Mouse (Mus musculus) megakaryocyte, embryonic 14.5 days (primary cell): Measurements from ENCODE around the gene Emc10. TPM values are rescaled to one million over a fixed set of nuclear protein-coding genes. Genes with fewer than 3 reads are reported as not detected.

Source experiments
- H3K27me3 ChIP-seq: replicated peaks from 2 replicates; pipeline ENCODE3; 2012; ENCODE audit warnings: inconsistent platforms
- H3K36me3 ChIP-seq: replicated peaks from 2 replicates; pipeline ENCODE3; 2012; ENCODE audit warnings: low read length, inconsistent platforms, mixed read lengths
- H3K4me1 ChIP-seq: 2 replicates; pipeline ENCODE4 v1.6.1; 2012; ENCODE audit warnings: inconsistent platforms
- H3K4me3 ChIP-seq: replicated peaks from 2 replicates; pipeline ENCODE3; 2012; ENCODE audit warnings: moderate library complexity, mild to moderate bottlenecking, inconsistent platforms
- H3K9me3 ChIP-seq: 2 replicates; pipeline ENCODE4 v1.6.1; 2012; ENCODE audit warnings: inconsistent platforms
- FLI1 ChIP-seq: IDR thresholded peaks from 2 replicates; pipeline ENCODE4 v1.6.1; 2012; ENCODE audit warnings: low read length, inconsistent platforms, mixed read lengths
- GATA1 ChIP-seq: IDR thresholded peaks from 3 replicates; pipeline ENCODE4 v1.6.1; 2012; ENCODE audit warnings: mixed read lengths, low read length, inconsistent platforms, borderline replicate concordance
- polyA plus RNA-seq: library from polyadenylated mRNA; stranded (reverse); fragments of >175 nt; gene quantifications from 2 replicates; pipeline ENCODE4 v1.2.3, GENCODE M21; 2012; ENCODE audit warnings: low replicate concordance; ENCODE audit not compliant: insufficient read depth

Emc10 gene
- polyA plus RNA-seq, 1 experiment = 156 TPM

DNA sequence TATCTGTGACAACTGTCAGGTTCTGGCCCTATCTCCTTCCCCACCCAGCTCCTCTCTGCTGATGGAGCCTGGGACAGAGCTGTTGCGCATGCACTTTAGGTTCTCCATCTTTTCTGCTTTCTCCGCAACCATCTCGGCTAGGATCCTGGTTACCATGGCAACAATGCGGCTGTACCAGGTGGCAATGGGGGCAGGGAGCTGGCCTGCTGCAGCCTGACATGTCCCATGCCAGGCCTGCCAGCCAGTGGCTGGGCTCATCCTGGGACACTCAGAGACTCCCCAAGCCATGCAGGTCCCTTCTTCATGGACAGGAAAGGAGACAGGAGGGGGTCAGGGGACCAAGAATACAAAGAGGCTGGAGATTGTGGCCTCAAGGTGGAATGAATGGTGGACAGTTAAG lies 31.8 kb downstream of the Emc10 start:
- peaks cover 43% of the 10 kb centered on the region for H3K4me1 ChIP-seq
- H3K36me3 ChIP-seq = peaks cover 7% of the 10 kb centered on the region
- H3K4me3 ChIP-seq = no peak overlapping the region
- H3K27me3 ChIP-seq = peaks cover 65% of the 10 kb centered on the region
- peaks cover 15% of the 10 kb centered on the region for H3K9me3 ChIP-seq
- TF ChIP-seq GATA1 (no peak), FLI1 (no peak)

DNA sequence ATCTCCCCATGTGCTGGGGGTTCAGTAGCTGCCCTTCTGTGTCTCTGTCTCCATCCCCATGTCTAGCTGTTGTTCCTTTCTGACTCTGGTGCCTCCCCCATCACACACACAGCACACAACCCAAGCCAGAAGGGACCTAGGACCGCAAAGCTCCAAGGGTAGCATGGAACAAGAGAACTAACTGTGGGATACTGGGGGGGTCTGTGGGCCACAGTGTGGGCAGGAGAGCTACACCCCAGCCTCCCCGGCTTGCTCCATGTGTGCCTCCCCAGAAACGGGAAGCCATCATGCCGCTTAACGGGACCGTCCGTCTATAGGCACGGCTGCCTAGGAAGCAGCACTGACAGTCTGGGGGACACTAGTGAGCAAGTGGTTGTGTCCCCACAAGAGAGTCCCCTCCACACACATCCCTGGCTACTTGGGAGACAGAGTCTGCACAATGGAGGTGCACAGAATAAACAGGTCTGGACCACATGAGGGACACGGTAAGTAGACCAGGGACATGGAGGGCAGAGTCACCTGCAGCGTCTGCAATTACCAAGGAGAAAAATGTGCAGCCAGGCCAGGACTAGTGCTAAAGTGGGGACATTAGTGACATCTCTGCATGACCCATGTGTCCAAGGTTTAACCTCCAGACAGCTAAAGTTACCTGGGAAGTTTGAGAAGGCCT lies 32.6 kb downstream of the Emc10 start:
- TF ChIP-seq GATA1 (no peak), FLI1 (no peak)
- Histone ChIP-seq H3K4me1 (peaks cover 35% of the 10 kb centered on the region), H3K36me3 (no peaks in the 10 kb centered on the region), H3K4me3 (no peak overlapping the region), H3K9me3 (peaks cover 17% of the 10 kb centered on the region), H3K27me3 (peaks cover 74% of the 10 kb centered on the region)

DNA sequence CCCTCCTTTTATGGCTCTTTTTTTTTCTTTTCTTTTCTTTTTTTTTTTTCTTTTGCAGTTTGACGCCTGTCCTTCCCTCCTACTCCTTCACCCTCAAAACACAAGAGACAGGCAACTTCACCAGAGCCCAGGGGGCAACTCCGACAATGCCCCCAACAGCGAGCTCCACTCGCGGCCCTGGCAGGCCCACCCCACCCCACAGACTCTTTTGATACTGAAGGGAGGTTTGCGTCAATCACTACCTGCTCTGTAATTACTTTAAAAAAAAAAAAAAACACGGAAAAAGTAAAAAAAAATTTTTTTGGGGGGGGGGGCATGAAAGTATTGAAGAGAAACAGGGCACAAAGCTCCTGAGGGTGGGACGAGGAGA lies 33.3 kb downstream of the Emc10 start:
- peaks cover 29% of the 10 kb centered on the region for H3K4me1 ChIP-seq
- H3K36me3 ChIP-seq = no peaks in the 10 kb centered on the region
- peaks cover 77% of the 10 kb centered on the region for H3K27me3 ChIP-seq
- TF ChIP-seq GATA1 (no peak), FLI1 (no peak)
- peaks cover 23% of the 10 kb centered on the region for H3K9me3 ChIP-seq
- no peak overlapping the region for H3K4me3 ChIP-seq

DNA sequence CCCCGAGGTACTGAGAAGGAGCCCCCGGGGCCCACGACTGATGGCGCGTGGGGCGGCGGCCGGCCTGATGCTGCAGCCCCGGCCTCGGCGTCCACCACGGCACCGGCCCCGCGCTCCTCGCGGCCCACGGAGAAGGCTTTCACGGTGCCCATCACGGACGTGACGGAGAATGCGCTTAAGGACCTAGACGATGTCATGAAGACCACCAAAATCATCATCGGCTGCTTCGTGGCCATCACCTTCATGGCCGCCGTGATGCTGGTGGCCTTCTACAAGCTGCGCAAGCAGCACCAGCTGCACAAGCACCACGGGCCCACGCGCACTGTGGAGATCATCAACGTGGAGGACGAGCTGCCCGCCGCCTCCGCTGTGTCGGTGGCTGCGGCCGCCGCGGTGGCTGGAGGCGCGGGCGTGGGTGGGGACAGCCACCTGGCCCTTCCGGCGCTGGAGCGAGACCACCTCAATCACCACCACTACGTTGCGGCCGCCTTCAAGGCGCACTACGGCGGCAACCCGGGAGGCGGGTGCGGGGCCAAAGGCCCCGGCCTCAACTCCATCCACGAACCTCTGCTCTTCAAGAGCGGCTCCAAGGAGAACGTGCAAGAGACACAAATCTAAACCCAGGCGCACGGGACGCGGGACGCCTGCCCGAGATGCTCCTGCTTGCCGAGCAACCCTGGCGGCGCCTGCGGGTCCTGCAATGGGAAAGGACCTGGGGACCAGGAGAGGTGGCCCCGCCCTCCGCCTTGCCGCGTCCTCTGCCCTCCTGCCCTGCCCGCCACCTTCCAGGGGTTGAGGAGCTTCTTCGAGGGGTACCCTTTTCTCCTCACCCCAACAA lies 33.9 kb downstream of the Emc10 start:
- Histone ChIP-seq H3K27me3 (peaks cover 83% of the 10 kb centered on the region), H3K4me1 (peaks cover 23% of the 10 kb centered on the region; the same call in 1 of the 2 replicates), H3K36me3 (no peaks in the 10 kb centered on the region), H3K9me3 (peaks cover 24% of the 10 kb centered on the region), H3K4me3 (peak overlapping the region; percentile 7)
- TF ChIP-seq FLI1 (no peak), GATA1 (no peak)

DNA sequence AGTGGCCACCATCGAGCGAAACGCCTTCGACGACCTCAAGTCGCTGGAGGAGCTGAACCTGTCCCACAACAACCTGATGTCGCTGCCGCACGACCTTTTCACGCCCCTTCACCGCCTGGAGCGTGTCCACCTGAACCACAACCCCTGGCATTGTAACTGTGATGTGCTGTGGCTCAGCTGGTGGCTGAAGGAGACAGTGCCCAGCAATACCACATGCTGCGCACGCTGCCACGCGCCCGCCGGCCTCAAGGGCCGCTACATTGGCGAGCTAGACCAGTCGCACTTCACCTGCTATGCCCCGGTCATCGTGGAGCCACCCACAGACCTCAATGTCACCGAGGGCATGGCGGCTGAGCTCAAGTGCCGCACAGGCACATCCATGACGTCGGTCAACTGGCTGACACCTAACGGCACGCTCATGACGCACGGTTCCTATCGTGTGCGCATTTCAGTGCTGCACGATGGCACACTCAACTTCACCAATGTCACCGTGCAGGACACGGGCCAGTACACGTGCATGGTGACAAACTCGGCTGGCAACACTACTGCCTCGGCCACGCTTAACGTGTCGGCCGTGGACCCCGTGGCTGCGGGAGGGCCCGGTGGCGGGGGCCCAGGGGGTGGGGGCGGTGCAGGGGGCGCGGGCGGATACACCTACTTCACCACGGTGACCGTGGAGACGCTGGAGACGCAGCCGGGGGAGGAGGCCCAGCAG lies 34.7 kb downstream of the Emc10 start:
- Histone ChIP-seq H3K4me1 (peaks cover 16% of the 10 kb centered on the region; the same call in 1 of the 2 replicates), H3K4me3 (peak overlapping the region; percentile 79), H3K27me3 (peaks cover 91% of the 10 kb centered on the region), H3K36me3 (no peaks in the 10 kb centered on the region), H3K9me3 (peaks cover 24% of the 10 kb centered on the region)
- TF ChIP-seq GATA1 = no peak
- TF ChIP-seq FLI1 = no peak

DNA sequence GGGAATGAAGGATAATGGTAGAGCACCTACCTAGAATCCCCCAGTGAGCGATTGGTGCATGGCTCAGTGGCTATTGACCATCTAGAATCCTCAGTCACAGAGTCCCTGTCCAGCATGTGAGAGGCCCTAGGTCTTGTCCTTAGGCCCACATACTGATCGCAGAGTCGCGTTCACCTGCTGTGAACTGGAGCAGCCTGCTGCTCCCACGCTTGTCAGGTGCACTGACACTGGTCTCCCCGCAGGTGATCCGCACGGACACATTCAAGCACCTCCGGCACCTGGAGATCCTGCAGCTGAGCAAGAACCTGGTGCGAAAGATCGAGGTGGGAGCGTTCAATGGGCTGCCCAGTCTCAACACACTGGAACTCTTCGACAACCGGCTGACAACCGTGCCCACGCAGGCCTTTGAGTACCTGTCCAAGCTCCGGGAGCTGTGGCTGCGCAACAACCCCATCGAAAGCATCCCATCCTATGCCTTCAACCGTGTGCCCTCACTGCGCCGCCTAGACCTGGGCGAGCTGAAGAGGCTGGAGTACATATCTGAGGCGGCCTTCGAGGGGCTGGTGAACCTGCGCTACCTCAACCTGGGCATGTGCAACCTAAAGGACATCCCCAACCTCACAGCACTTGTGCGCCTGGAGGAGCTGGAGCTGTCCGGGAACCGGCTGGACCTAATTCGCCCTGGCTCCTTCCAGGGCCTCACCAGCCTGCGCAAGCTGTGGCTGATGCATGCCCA lies 35.4 kb downstream of the Emc10 start:
- Histone ChIP-seq H3K27me3 (peaks cover 91% of the 10 kb centered on the region), H3K9me3 (peaks cover 24% of the 10 kb centered on the region), H3K36me3 (no peaks in the 10 kb centered on the region), H3K4me3 (no peak overlapping the region), H3K4me1 (peaks cover 13% of the 10 kb centered on the region; the same call in 1 of the 2 replicates)
- no peak for TF ChIP-seq GATA1
- no peak for TF ChIP-seq FLI1

DNA sequence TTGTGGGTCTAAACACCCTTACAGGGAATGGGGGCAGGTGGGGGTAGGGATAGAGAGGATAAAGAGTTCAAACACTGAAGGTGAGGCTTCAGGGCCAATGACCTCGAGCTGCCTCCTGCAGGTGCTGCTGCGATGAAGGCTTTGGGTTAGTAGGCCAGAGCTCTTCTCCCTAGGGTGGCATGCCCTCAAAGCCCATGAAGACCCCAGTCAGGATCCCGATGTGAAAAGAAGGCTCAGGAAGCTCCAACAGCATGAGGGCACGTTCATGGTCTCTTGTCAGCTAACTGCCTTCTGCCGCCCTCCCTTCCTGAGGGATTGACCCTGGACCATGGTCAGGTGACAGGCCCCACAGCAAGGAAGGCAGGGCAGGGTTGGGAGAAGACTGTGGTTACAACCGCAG lies 36.3 kb downstream of the Emc10 start:
- peaks cover 89% of the 10 kb centered on the region for H3K27me3 ChIP-seq
- peaks cover 24% of the 10 kb centered on the region for H3K9me3 ChIP-seq
- no peak overlapping the region for H3K4me3 ChIP-seq
- no peaks in the 10 kb centered on the region for H3K36me3 ChIP-seq
- TF ChIP-seq FLI1 = no peak
- no peak for TF ChIP-seq GATA1
- H3K4me1 ChIP-seq = peaks cover 13% of the 10 kb centered on the region; the same call in 1 of the 2 replicates

DNA sequence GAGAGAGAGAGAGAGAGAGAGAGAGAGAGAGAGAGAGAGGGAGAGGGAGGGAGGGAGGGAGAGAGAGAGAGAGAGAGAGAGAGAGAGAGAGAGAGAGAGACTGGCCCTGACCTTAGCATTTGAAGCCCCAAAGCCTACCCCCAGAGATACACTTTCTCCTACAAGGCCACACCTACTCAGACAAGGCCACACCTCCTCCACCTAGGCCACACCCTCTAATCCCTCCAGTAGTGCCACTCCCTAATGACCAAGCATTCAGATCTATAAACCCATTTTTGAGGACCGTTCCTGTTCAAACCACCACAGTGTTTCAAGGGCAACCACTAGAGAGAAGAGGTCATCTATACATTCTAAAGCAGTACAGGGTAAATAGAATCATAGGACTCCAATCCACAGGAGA lies 40.0 kb downstream of the Emc10 start:
- Histone ChIP-seq H3K27me3 (peaks cover 67% of the 10 kb centered on the region), H3K9me3 (peaks cover 15% of the 10 kb centered on the region), H3K4me1 (peaks cover 20% of the 10 kb centered on the region), H3K36me3 (no peaks in the 10 kb centered on the region), H3K4me3 (no peak overlapping the region)
- TF ChIP-seq GATA1 = no peak
- no peak for TF ChIP-seq FLI1

DNA sequence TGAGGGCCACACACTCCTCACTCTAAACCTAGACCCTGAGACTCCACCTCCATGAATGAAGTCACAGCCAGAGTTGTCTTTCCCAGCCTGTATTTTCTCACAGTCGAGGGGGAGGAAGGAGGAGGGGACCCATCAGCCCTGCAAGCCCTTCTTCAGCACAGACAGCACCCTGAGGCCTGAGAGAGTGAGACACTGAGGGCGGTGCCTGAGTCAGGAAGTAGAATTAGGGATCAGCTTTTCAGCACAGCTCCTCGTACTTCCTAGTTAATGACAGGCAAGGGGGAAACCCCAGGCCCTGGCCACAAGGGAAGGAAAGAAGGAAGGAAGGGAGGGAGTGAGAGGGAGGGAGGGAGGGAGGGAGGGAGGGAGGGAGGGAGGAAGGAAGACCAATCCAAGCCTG lies 43.1 kb downstream of the Emc10 start:
- TF ChIP-seq GATA1 (no peak), FLI1 (no peak)
- peaks cover 56% of the 10 kb centered on the region for H3K27me3 ChIP-seq
- H3K36me3 ChIP-seq = no peaks in the 10 kb centered on the region

More for the DNA sequence above, 43.1 kb downstream of the Emc10 start:
- peak overlapping the region; percentile 78 for H3K4me3 ChIP-seq
- H3K4me1 ChIP-seq = peaks cover 20% of the 10 kb centered on the region
- peaks cover 3% of the 10 kb centered on the region; the same call in 1 of the 2 replicates for H3K9me3 ChIP-seq
